12 mouse cellular contexts compared by ENCODE assay signal in the genomic region with DNA sequence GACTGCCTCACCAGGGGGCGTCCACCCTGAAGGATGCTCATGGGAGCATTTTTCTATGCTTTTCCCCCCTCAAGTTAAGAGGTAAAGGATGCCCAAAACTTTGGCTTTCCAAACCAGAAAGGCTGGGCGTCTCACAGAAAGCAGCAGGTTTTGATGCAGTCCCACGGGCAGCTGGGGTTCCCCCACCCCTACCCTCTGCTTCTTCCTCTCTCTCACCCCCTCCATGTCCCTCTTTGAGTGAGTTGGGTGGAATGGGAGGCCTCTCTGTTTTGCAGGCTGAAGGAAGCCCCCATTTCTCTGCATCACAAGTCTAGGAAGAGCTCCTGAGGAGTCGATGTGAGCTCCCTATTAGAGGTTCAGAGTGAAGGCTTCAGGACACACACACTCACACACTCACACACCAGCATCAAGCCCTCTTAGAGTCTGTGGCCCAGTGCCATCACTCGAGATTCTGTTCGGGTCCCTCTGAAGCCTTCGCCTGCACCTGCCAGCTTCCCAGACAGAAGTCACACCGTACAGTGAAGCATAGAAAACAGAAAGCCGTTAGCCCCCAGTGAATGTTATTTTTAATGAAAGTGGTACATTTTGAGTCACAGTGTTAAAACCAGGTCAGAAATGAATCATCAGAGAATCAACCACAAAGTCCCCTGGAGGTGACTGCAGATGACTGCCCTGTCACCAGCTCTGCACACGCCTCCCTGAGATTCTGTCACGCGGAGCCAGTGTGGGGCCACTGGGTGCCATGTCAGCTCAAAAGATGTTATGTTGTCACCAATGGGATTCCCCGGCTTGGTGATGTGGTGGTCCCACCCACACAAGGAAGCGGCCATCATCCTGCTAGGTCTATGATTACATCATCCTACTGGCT.
A peak's percentile ranks its signal among the peaks of the same experiment; 100 is the strongest.
DNase-seq lines count a peak whose midpoint lies in the region; ATAC-seq and TF ChIP-seq lines count a peak whose summit lies in the region.
"Had no signal": no experiment of that assay in that cellular context is flagged by ENCODE, and none has a peak within 500 bp of the region (broad histone marks: within the 10 kb centered on the region; RNA-seq: fewer than 3 reads in every experiment).

No protein-coding gene starts in this region.

- no peaks in the 10 kb centered on the region for H3K36me3 ChIP-seq in forebrain, embryonic 14.5 days (ENCODE audit: control insufficient read depth, insufficient read depth, low read length)
- H3K36me3 ChIP-seq: forebrain, embryonic 10.5 days had no signal

- H3K27me3 ChIP-seq in Patski, result no peaks in the 10 kb centered on the region
- H3K27me3 ChIP-seq in forebrain, embryonic 14.5 days (replicated peaks; ENCODE audit: control insufficient read depth, insufficient read depth, low read length), result no peaks in the 10 kb centered on the region

- peak; percentile 96 for DNase-seq in heart, adult 11 months
- no peak for DNase-seq in heart, postnatal 36 days
- no peak for DNase-seq in Patski (ENCODE audit: low read depth, low spot score)
- DNase-seq in thymus, postnatal 25 days, result peak; percentile 46
- no peak for DNase-seq in left cerebral cortex, adult 2 months (ENCODE audit: extremely low spot score in 1 of 2, low spot score in 2 of 2)
- DNase-seq in forebrain, embryonic 14.5 days (ENCODE audit: low spot score), result no peak
- no peak for DNase-seq in adrenal gland, postnatal 14 days
- DNase-seq: gastrocnemius, postnatal 36 days; heart, postnatal 10 days had no signal

- no peak overlapping the region for H3K4me3 ChIP-seq in left cerebral cortex, adult 2 months
- H3K4me3 ChIP-seq in forebrain, embryonic 14.5 days (ENCODE audit: low read depth, low read length), result no peak overlapping the region
- H3K4me3 ChIP-seq: forebrain, embryonic 10.5 days had no signal

- WGBS in forebrain, embryonic 14.5 days, result 88% methylated on average over 14 of the region's 14 CpGs

- intact Hi-C loops in heart, postnatal 36 days (cut with DNase I), result no loop called here
- intact Hi-C loops in left cerebral cortex, adult 2 months (cut with DNase I), result no loop called here

- no peak overlapping the region for H3K9ac ChIP-seq in forebrain, embryonic 14.5 days (ENCODE audit: low read length)

- H3K4me1 ChIP-seq in forebrain, embryonic 14.5 days (ENCODE audit: control insufficient read depth, insufficient read depth, low read length), result no peaks in the 10 kb centered on the region

- TF ChIP-seq CTCF in Patski (IDR thresholded peaks at IDR 0.05), result no peak
- no peak for TF ChIP-seq CTCF in left cerebral cortex, adult 2 months (IDR thresholded peaks at IDR 0.05)

- POLR2A ChIA-PET in Patski (lab: Charles Lee), result interaction anchor here (1.7 to 2.0 kb wide), 2 partner anchors 14 to 15 kb away, joined by 9 to 10 read pairs; no protein-coding TSS in a partner anchor

- CTCF ChIA-PET in Patski (lab: Charles Lee), result interaction anchor here (0.8 to 1.3 kb wide), 2 partner anchors 10 to 20 kb away, joined by 3 read pairs; no protein-coding TSS in a partner anchor

- ATAC-seq in Patski, result peak; percentile 39
- peak; percentile 54 for ATAC-seq in megakaryocyte progenitor cell, adult 5-6 weeks (replicated peaks; ENCODE audit: poor library complexity)
- ATAC-seq in forebrain, embryonic 14.5 days, result no peak
- ATAC-seq: intestine, embryonic 16.5 days had no signal

- no peak overlapping the region for H3K4me2 ChIP-seq in forebrain, embryonic 14.5 days (ENCODE audit: low read length)

- H3K9me3 ChIP-seq in forebrain, embryonic 14.5 days (replicated peaks; ENCODE audit: control insufficient read depth, low read length), result no peaks in the 10 kb centered on the region
- H3K9me3 ChIP-seq: forebrain, embryonic 10.5 days had no signal

- no peak overlapping the region for H3K27ac ChIP-seq in left cerebral cortex, adult 2 months
- no peak overlapping the region for H3K27ac ChIP-seq in forebrain, embryonic 14.5 days (ENCODE audit: low read depth, low read length)
- H3K27ac ChIP-seq: forebrain, embryonic 10.5 days had no signal

- in situ Hi-C loops in Patski (cut with MboI; ENCODE audit: low pct_unique_long_range_greater_than_20kb), result no loop called here

Comparison
In these comparisons a context has a peak if more than half of its experiments do, and no peak if none do; other contexts are left out.
1. DNase-seq: peak in heart, adult 11 months (single experiment) and thymus, postnatal 25 days (single experiment); none in heart, postnatal 36 days (0 of 2), Patski (single experiment), left cerebral cortex, adult 2 months (0 of 2), forebrain, embryonic 14.5 days (single experiment) and adrenal gland, postnatal 14 days (single experiment).